Mouse (Mus musculus) midbrain, embryonic 16.5 days (tissue): Measurements from ENCODE around the gene Cadm3. TPM values are rescaled to one million over a fixed set of nuclear protein-coding genes. Genes with fewer than 3 reads are reported as not detected.

Experiments
- ATAC-seq: fragments of 200-750 bp; cut with Nextera tagmentation; 2 replicates; pipeline ENCODE4 v1.8.0; 2017; ENCODE audit warnings: moderate TSS enrichment
- H3K27ac ChIP-seq: fragments of 300-500 bp; sonication (generic); 2 replicates; pipeline ENCODE4 v1.5.1; 2014; ENCODE audit warnings: mild to moderate bottlenecking, low read length, mixed read lengths
- H3K27me3 ChIP-seq: fragments of 300-500 bp; sonication (generic); 2 replicates; pipeline ENCODE4 v1.6.1; 2014; ENCODE audit warnings: low read depth, low read length, mixed read lengths; ENCODE audit not compliant: control insufficient read depth, insufficient read depth
- H3K36me3 ChIP-seq: fragments of 300-500 bp; sonication (generic); 2 replicates; pipeline ENCODE4 v1.6.1; 2014; ENCODE audit warnings: mild to moderate bottlenecking, low read length, moderate library complexity, mixed read lengths; ENCODE audit not compliant: control insufficient read depth, insufficient read depth
- H3K4me1 ChIP-seq: fragments of 300-500 bp; sonication (generic); 2 replicates; pipeline ENCODE4 v1.6.1; 2014; ENCODE audit warnings: mild to moderate bottlenecking, low read length, mixed read lengths; ENCODE audit not compliant: control insufficient read depth, insufficient read depth
- H3K4me2 ChIP-seq: fragments of 300-500 bp; sonication (generic); 2 replicates; pipeline ENCODE4 v1.6.1; 2014; ENCODE audit warnings: mild to moderate bottlenecking, low read length, mixed read lengths
- H3K4me3 ChIP-seq: fragments of 300-500 bp; sonication (generic); 2 replicates; pipeline ENCODE4 v1.5.1; 2014; ENCODE audit warnings: low read depth, mild to moderate bottlenecking, low read length, moderate library complexity, mixed read lengths
- H3K9ac ChIP-seq: fragments of 300-500 bp; sonication (generic); 2 replicates; pipeline ENCODE4 v1.6.1; 2014; ENCODE audit warnings: low read depth, low read length, mixed read lengths
- H3K9me3 ChIP-seq: fragments of 300-500 bp; sonication (generic); replicated peaks from 2 replicates; pipeline ENCODE4 v1.6.1; 2014; ENCODE audit warnings: mild to moderate bottlenecking, low read length, mixed read lengths; ENCODE audit not compliant: control insufficient read depth, poor library complexity, severe bottlenecking
- WGBS: fragments of 180-500 bp; shearing (Covaris S2); extraction: QIAGEN DNeasy Blood & Tissue Kit; methylation state at CpG from one replicate; pipeline ENCODE4 v1.1.7; 2014; 5-methylcytosine and 5-hydroxymethylcytosine counted together
- polyA plus RNA-seq: library from polyadenylated mRNA; unstranded; fragments of >200 nt; fragmentation: Nextera tagmentation; extraction: Ambion mirVana; gene quantifications from 2 replicates; pipeline ENCODE4 v1.2.1, GENCODE M21; 2015

Gene Cadm3
- polyA plus RNA-seq, 1 experiment from 2014 or later = 69.7 TPM

DNA sequence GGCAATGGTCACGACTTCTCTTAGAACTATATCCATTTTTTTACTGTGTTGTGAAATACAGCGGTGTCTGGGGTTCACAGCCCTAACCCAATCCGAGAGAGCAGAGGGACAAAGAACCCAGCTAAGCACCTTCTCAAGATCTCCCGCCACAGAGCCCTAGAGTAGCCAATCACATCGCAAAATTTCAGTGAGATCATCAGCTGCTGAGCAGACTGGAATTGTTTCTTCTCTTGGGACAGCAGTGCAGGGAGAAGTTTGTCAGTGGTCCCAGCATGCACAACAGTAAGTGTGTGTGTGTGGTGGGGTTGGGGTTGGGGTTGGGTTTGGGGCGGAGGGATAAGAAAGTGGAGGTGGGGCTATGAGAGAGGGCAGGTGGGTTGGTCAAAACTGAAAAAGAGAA is 17.5 kb downstream of the Cadm3 start:
- Histone ChIP-seq H3K27me3 (no peaks in the 10 kb centered on the region), H3K27ac (no peak overlapping the region), H3K9me3 (no peaks in the 10 kb centered on the region), H3K9ac (no peak overlapping the region), H3K36me3 (peaks cover 12% of the 10 kb centered on the region), H3K4me1 (peaks cover 12% of the 10 kb centered on the region), H3K4me3 (peak overlapping the region; percentile 13), H3K4me2 (peak overlapping the region; percentile 42)
- peak; percentile 71 for ATAC-seq
- WGBS = 0% methylated on average over 6 of the region's 6 CpGs

DNA sequence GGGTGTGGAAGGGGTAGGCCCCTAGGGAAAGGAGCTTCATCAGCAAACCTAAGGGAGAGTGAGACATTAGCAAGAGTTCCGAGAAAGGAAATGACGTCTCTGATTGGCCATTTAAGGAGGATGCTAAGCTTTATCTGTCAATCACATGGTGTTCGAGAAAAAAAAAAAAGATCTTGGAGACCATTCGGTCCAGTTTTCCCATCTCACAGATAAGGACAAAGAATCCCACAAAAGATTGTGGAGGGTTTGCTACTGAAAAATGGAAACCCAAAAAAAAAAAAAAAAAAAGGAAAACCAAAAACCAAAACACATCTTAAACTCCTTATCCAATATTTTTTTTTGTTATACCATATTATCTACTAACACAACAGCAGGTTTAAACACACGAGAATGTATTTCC is 18.3 kb downstream of the Cadm3 start:
- Histone ChIP-seq H3K36me3 (peaks cover 13% of the 10 kb centered on the region), H3K9me3 (no peaks in the 10 kb centered on the region), H3K4me3 (no peak overlapping the region), H3K9ac (no peak overlapping the region), H3K4me1 (peaks cover 12% of the 10 kb centered on the region), H3K4me2 (no peak overlapping the region), H3K27ac (no peak overlapping the region), H3K27me3 (no peaks in the 10 kb centered on the region)
- WGBS = 46% methylated on average over 5 of the region's 5 CpGs
- ATAC-seq = no peak

DNA sequence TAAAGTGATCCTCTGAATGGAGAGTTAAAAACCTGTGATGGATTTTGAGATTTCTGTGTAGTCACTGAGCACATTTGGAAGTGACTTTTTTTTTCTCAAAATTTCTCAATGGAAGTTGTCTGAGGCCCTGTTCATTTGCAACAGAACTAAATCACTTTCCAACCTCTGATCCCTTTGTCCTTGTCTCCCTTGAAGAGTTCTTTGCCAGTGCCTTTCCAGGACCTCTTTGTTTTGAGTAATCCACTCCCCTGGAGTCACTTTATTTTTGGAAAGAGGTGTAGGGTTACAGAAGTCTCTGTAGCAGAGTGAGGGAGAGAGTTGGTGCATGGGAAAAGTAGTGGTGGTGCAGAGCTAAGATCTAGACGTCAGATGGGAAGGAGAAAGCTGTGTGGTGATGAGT is 19.0 kb downstream of the Cadm3 start:
- Histone ChIP-seq H3K27ac (no peak overlapping the region), H3K4me2 (no peak overlapping the region), H3K4me3 (no peak overlapping the region), H3K36me3 (peaks cover 13% of the 10 kb centered on the region), H3K4me1 (peaks cover 12% of the 10 kb centered on the region), H3K9me3 (no peaks in the 10 kb centered on the region), H3K9ac (no peak overlapping the region), H3K27me3 (no peaks in the 10 kb centered on the region)
- no peak for ATAC-seq
- WGBS = 13% methylated on average over 1 of the region's 1 CpGs

DNA sequence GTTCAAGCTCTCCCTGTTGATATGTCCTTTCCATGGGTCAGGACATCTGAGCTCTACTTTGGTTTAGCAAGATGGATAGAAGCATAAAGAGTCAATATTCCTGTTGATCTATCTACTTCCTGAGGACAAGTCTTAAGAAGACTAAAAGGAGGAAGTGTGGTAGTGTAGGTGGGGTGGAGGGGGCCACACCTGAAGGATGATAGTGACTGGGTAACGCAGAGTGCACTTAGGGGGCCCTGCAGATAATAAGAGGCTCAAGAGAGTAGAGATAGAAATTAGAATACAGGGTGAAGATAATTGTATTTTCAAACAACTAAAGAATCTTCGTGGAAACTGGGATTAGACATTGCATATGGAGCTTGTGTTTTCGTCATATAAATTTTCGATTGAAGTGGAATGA is 22.4 kb downstream of the Cadm3 start:
- 87% methylated on average over 4 of the region's 4 CpGs for WGBS
- ATAC-seq = no peak
- Histone ChIP-seq H3K4me1 (peaks cover 5% of the 10 kb centered on the region), H3K9me3 (no peaks in the 10 kb centered on the region), H3K4me3 (no peak overlapping the region), H3K27me3 (no peaks in the 10 kb centered on the region), H3K4me2 (no peak overlapping the region), H3K9ac (no peak overlapping the region), H3K36me3 (peaks cover 22% of the 10 kb centered on the region), H3K27ac (no peak overlapping the region)

DNA sequence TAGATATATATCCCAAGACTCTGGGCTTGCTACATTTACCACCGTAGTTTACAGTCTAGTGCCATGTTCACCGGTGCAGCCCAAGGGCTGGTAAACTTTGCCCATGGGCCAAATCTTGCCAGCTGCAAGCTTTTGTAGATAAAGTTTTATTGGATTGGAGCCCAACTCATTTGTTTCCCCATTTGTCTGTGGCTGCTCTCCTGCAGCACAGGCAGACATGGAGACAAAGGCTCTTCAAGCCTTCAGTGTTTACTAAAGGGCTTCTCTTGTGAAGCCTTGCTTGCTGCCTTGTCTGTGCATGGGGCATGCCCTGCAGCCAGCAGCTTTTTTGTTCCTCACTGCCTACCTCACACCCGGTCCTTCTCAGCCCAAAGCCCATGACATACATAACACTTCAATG is 23.6 kb downstream of the Cadm3 start:
- no peak overlapping the region for H3K27ac ChIP-seq
- H3K4me2 ChIP-seq = no peak overlapping the region
- H3K9me3 ChIP-seq = no peaks in the 10 kb centered on the region
- no peak overlapping the region for H3K4me3 ChIP-seq
- WGBS = 45% methylated on average over 3 of the region's 3 CpGs
- no peaks in the 10 kb centered on the region for H3K4me1 ChIP-seq
- ATAC-seq = no peak
- no peaks in the 10 kb centered on the region for H3K27me3 ChIP-seq
- no peak overlapping the region for H3K9ac ChIP-seq
- peaks cover 25% of the 10 kb centered on the region for H3K36me3 ChIP-seq

DNA sequence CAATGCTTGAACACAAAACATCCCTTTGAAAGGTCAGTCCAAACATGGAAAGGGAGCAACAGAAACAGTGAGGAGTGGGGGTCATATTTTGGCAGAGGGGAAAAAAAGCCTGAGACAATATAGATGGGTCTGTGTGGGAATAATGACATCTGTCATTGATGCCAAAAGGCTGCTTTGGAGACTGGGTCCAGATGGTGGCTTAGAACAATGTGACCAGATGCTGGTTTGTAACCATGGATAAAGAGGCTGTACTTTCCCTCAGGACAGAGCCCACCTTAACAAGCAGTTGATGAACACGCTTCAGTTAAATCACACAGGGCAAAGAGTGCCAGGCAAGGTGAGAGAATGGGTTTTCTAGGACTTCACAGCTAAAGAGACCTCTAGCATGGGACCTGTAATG is 25.1 kb downstream of the Cadm3 start:
- ATAC-seq = no peak
- no peak overlapping the region for H3K4me2 ChIP-seq
- H3K9ac ChIP-seq = no peak overlapping the region
- peaks cover 29% of the 10 kb centered on the region for H3K36me3 ChIP-seq
- no peaks in the 10 kb centered on the region for H3K4me1 ChIP-seq
- H3K4me3 ChIP-seq = no peak overlapping the region
- H3K27ac ChIP-seq = no peak overlapping the region
- no peaks in the 10 kb centered on the region for H3K27me3 ChIP-seq
- 60% methylated on average over 1 of the region's 1 CpGs for WGBS
- H3K9me3 ChIP-seq = no peaks in the 10 kb centered on the region

DNA sequence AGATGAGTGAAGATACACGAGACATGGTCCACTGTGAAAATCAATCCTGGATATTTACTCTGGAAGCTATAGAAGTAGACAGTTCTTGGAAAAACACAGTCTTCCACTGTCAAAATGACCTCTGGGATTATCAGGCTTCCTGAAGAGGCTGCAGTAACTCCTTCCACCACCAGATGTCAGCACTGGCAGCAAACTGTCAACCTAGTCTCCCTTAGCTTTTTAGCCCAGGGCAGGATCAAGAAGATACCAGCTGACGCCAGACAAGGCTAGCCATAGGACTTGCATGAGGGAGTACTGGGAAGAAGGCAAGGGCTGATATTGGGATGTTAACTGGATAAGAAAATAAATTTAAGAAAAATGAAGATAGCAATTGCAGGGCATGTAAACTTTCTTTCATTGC is 28.0 kb downstream of the Cadm3 start:
- peak; percentile 54; the same call in 1 of the 2 replicates for ATAC-seq
- H3K27me3 ChIP-seq = no peaks in the 10 kb centered on the region
- peaks cover 29% of the 10 kb centered on the region for H3K36me3 ChIP-seq
- H3K9ac ChIP-seq = no peak overlapping the region
- H3K27ac ChIP-seq = no peak overlapping the region
- no peak overlapping the region for H3K4me3 ChIP-seq
- H3K9me3 ChIP-seq = no peaks in the 10 kb centered on the region
- WGBS = 10% methylated on average over 2 of the region's 2 CpGs
- no peaks in the 10 kb centered on the region for H3K4me1 ChIP-seq
- no peak overlapping the region for H3K4me2 ChIP-seq

DNA sequence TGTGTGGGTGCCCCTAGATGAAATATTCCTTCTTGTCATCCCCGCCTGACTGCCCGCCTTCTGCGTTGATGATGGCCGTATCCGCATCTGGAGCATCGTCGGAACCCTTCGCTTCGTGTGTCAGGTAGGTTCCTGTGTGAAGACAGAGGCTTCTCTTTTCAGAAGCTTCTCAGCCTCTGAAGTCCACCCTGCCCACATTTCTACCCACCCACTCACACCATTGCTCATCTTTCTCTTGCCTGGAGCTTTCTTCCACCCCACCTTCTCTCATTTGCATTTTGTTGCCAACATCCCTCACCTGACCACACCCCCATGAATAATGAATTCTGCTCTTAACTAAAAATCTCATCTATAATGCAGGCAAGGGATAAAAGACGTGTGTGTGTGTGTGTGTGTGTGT is 30.5 kb downstream of the Cadm3 start:
- ATAC-seq = no peak
- no peak overlapping the region for H3K4me3 ChIP-seq
- H3K27ac ChIP-seq = no peak overlapping the region
- peaks cover 29% of the 10 kb centered on the region for H3K36me3 ChIP-seq
- 93% methylated on average over 10 of the region's 10 CpGs for WGBS
- H3K9me3 ChIP-seq = no peaks in the 10 kb centered on the region
- no peaks in the 10 kb centered on the region for H3K27me3 ChIP-seq
- H3K4me2 ChIP-seq = no peak overlapping the region
- no peak overlapping the region for H3K9ac ChIP-seq
- H3K4me1 ChIP-seq = no peaks in the 10 kb centered on the region

DNA sequence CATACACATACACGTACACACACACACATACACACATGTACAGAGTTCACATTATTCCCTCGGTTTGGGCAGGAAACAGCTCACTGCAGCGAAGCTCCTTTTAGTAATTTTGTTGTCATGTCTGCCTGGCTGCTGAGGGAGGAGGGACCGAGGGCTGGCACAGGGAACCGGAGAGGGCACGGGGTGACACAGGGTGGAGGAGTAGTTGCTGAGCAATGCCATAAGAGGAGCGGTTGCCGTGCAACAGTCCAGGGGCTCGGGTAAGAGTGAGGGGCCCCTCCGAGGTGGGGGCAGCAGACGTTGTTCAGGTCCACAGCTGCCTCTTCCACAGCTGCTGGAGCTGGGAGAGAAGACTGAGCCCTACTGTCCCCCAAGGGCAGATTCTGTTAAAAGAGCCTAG is 31.6 kb downstream of the Cadm3 start:
- Histone ChIP-seq H3K4me3 (no peak overlapping the region), H3K4me2 (no peak overlapping the region), H3K4me1 (no peaks in the 10 kb centered on the region), H3K27ac (no peak overlapping the region), H3K9me3 (no peaks in the 10 kb centered on the region), H3K36me3 (peaks cover 25% of the 10 kb centered on the region), H3K27me3 (no peaks in the 10 kb centered on the region), H3K9ac (no peak overlapping the region)
- ATAC-seq = 0 out of 2 replicates have a peak, but pooled peaks have one; percentile 18
- WGBS = 51% methylated on average over 11 of the region's 11 CpGs
